Mouse (Mus musculus) B cell, adult 2 months (primary cell): ENCODE results near the gene Gab1.

Experiments
- DNase-seq, 2 experiments: peaks; one replicate each; pipeline ENCODE4 v3.0.0; 2022

Gene Gab1

GRCm38 (mm10) chr8:80738388-80739154 lies 141.7 kb downstream of the Gab1 start:
- peak; percentile 44 to 55 for DNase-seq

- DNase-seq, result no peak
Observed at GRCm38 (mm10) chr8:80738046-80738387, 142.3 kb downstream of the Gab1 start.

- no peak for DNase-seq
Observed at GRCm38 (mm10) chr8:80732326-80732725, 148.0 kb downstream of the Gab1 start.

- DNase-seq, result no peak
Observed at GRCm38 (mm10) chr8:80714461-80714860, 165.9 kb downstream of the Gab1 start.
